Mouse (Mus musculus) megakaryocyte, embryonic 14.5 days (primary cell): Measurements from ENCODE around the gene Ptpn1. TPM values are rescaled to one million over a fixed set of nuclear protein-coding genes. Genes with fewer than 3 reads are reported as not detected.
A peak's percentile ranks its signal among the peaks of the same experiment; 100 is the strongest.

Source experiments
- H3K27me3 ChIP-seq: replicated peaks from 2 replicates; pipeline ENCODE3; 2012; ENCODE audit warnings: inconsistent platforms
- H3K36me3 ChIP-seq: replicated peaks from 2 replicates; pipeline ENCODE3; 2012; ENCODE audit warnings: low read length, inconsistent platforms, mixed read lengths
- H3K4me1 ChIP-seq: 2 replicates; pipeline ENCODE4 v1.6.1; 2012; ENCODE audit warnings: inconsistent platforms
- H3K4me3 ChIP-seq: replicated peaks from 2 replicates; pipeline ENCODE3; 2012; ENCODE audit warnings: moderate library complexity, mild to moderate bottlenecking, inconsistent platforms
- H3K9me3 ChIP-seq: 2 replicates; pipeline ENCODE4 v1.6.1; 2012; ENCODE audit warnings: inconsistent platforms
- FLI1 ChIP-seq: IDR thresholded peaks from 2 replicates; pipeline ENCODE4 v1.6.1; 2012; ENCODE audit warnings: low read length, inconsistent platforms, mixed read lengths
- GATA1 ChIP-seq: IDR thresholded peaks from 3 replicates; pipeline ENCODE4 v1.6.1; 2012; ENCODE audit warnings: mixed read lengths, low read length, inconsistent platforms, borderline replicate concordance
- polyA plus RNA-seq: library from polyadenylated mRNA; stranded (reverse); fragments of >175 nt; gene quantifications from 2 replicates; pipeline ENCODE4 v1.2.3, GENCODE M21; 2012; ENCODE audit warnings: low replicate concordance; ENCODE audit not compliant: insufficient read depth

Gene Ptpn1
- polyA plus RNA-seq, 1 experiment = 120 TPM

- no peak overlapping the region for H3K4me3 ChIP-seq
- no peaks in the 10 kb centered on the region for H3K9me3 ChIP-seq
- no peaks in the 10 kb centered on the region for H3K27me3 ChIP-seq
- peaks cover 97% of the 10 kb centered on the region for H3K4me1 ChIP-seq
- no peak for TF ChIP-seq FLI1
- TF ChIP-seq GATA1 = no peak
- peaks cover 96% of the 10 kb centered on the region for H3K36me3 ChIP-seq
These were observed 30.5 kb downstream of the Ptpn1 start for GRCm38 (mm10) chr2:167962347-167962746.

GRCm38 (mm10) chr2:167963176-167963575, 31.3 kb downstream of the Ptpn1 start:
- TF ChIP-seq GATA1 (no peak), FLI1 (no peak)
- H3K4me3 ChIP-seq = peak overlapping the region; percentile 54
- no peaks in the 10 kb centered on the region for H3K9me3 ChIP-seq
- no peaks in the 10 kb centered on the region for H3K27me3 ChIP-seq
- peaks cover 96% of the 10 kb centered on the region for H3K36me3 ChIP-seq
- peaks cover 97% of the 10 kb centered on the region for H3K4me1 ChIP-seq

- TF ChIP-seq GATA1 (no peak), FLI1 (no peak)
- Histone ChIP-seq H3K36me3 (peaks cover 96% of the 10 kb centered on the region), H3K4me1 (peaks cover 97% of the 10 kb centered on the region), H3K9me3 (no peaks in the 10 kb centered on the region), H3K27me3 (no peaks in the 10 kb centered on the region), H3K4me3 (peak overlapping the region; percentile 54)
These were observed 32.0 kb downstream of the Ptpn1 start for GRCm38 (mm10) chr2:167963778-167964300.

GRCm38 (mm10) chr2:167964320-167964719, 32.5 kb downstream of the Ptpn1 start:
- Histone ChIP-seq H3K4me1 (peaks cover 97% of the 10 kb centered on the region), H3K36me3 (peaks cover 96% of the 10 kb centered on the region), H3K4me3 (no peak overlapping the region), H3K27me3 (no peaks in the 10 kb centered on the region), H3K9me3 (no peaks in the 10 kb centered on the region)
- TF ChIP-seq FLI1 = no peak
- TF ChIP-seq GATA1 = no peak

- no peaks in the 10 kb centered on the region for H3K27me3 ChIP-seq
- H3K9me3 ChIP-seq = no peaks in the 10 kb centered on the region
- TF ChIP-seq GATA1 (no peak), FLI1 (no peak)
- H3K36me3 ChIP-seq = peaks cover 96% of the 10 kb centered on the region
- H3K4me1 ChIP-seq = peaks cover 97% of the 10 kb centered on the region
- H3K4me3 ChIP-seq = no peak overlapping the region
These were observed 34.1 kb downstream of the Ptpn1 start for GRCm38 (mm10) chr2:167965911-167966310.

- Histone ChIP-seq H3K36me3 (peaks cover 100% of the 10 kb centered on the region), H3K27me3 (no peaks in the 10 kb centered on the region), H3K9me3 (no peaks in the 10 kb centered on the region), H3K4me3 (peak overlapping the region; percentile 81), H3K4me1 (peaks cover 100% of the 10 kb centered on the region)
- TF ChIP-seq FLI1 (no peak), GATA1 (no peak)
These were observed 36.6 kb downstream of the Ptpn1 start for GRCm38 (mm10) chr2:167968504-167968903.

- Histone ChIP-seq H3K4me1 (peaks cover 100% of the 10 kb centered on the region), H3K27me3 (no peaks in the 10 kb centered on the region), H3K9me3 (no peaks in the 10 kb centered on the region), H3K36me3 (peaks cover 100% of the 10 kb centered on the region), H3K4me3 (no peak overlapping the region)
- TF ChIP-seq FLI1 (no peak), GATA1 (no peak)
These were observed 38.1 kb downstream of the Ptpn1 start for GRCm38 (mm10) chr2:167969851-167970541.

- Histone ChIP-seq H3K4me3 (peak overlapping the region; percentile 14), H3K36me3 (peaks cover 100% of the 10 kb centered on the region), H3K4me1 (peaks cover 98% of the 10 kb centered on the region), H3K9me3 (no peaks in the 10 kb centered on the region), H3K27me3 (no peaks in the 10 kb centered on the region)
- TF ChIP-seq FLI1 = no peak
- no peak for TF ChIP-seq GATA1
These were observed 40.3 kb downstream of the Ptpn1 start for GRCm38 (mm10) chr2:167972146-167972545.

- Histone ChIP-seq H3K4me3 (no peak overlapping the region), H3K36me3 (peaks cover 100% of the 10 kb centered on the region), H3K27me3 (no peaks in the 10 kb centered on the region), H3K9me3 (no peaks in the 10 kb centered on the region), H3K4me1 (peaks cover 98% of the 10 kb centered on the region)
- TF ChIP-seq FLI1 = no peak
- no peak for TF ChIP-seq GATA1
These were observed 41.0 kb downstream of the Ptpn1 start for GRCm38 (mm10) chr2:167972809-167973208.

- TF ChIP-seq GATA1 = no peak
- no peak for TF ChIP-seq FLI1
- peak overlapping the region; percentile 48 for H3K4me3 ChIP-seq
- peaks cover 86% of the 10 kb centered on the region for H3K4me1 ChIP-seq
- no peaks in the 10 kb centered on the region for H3K27me3 ChIP-seq
- no peaks in the 10 kb centered on the region for H3K9me3 ChIP-seq
- peaks cover 100% of the 10 kb centered on the region for H3K36me3 ChIP-seq
These were observed 43.9 kb downstream of the Ptpn1 start for GRCm38 (mm10) chr2:167975746-167976145.
